Mouse (Mus musculus) left cerebral cortex, adult 11 months (tissue): Measurements from ENCODE around the gene Fbxo5.

Experiments
- DNase-seq: peaks from one replicate; pipeline ENCODE4 v3.0.0; 2022; ENCODE audit warnings: low spot score

Fbxo5 gene

GRCm38 (mm10) chr10:5805243-5805730, at the start of gene Fbxo5:
Gene Fbxo5 (minus strand): TSS chr10:5805600.
- peak; percentile 99 for DNase-seq

DNA sequence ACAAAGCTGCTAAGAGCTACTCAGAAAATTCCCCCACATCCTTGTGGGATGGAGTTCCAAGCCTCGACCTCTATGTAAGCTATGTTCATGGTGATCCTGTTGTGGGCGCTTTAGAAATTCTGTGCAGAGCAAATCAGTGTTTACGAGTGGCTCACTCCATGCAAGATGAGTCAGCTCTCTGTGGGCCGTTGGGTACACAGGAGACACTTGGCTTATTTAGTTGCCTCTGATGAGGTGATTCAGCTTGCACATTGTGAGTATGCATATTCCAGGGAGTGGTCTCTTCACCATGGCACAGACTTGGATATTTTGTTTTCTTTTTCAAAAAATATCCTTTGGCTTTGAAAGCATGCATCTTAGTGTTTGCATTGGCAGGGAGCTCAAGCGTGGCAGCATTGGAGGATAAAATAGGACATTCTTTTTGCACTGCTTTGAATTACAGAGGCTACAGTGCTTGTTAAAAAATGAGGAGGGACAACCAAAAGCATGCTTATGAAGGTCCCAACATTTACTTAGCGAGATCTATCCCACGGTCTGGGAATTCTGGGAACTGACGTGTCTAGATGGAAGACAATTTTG, 48.0 kb upstream of the Fbxo5 start:
- no peak for DNase-seq

GRCm38 (mm10) chr10:5846939-5847338, 41.5 kb upstream of the Fbxo5 start:
- DNase-seq = no peak

GRCm38 (mm10) chr10:5841369-5841768, 36.0 kb upstream of the Fbxo5 start:
- DNase-seq = no peak

- DNase-seq = no peak
Observed at GRCm38 (mm10) chr10:5826336-5827025, 21.1 kb upstream of the Fbxo5 start.

GRCm38 (mm10) chr10:5824779-5825178, 19.4 kb upstream of the Fbxo5 start:
- DNase-seq = peak; percentile 34

GRCm38 (mm10) chr10:5823740-5824491, 18.5 kb upstream of the Fbxo5 start, which contains the start of gene Mtrf1l:
Gene Mtrf1l (minus strand): TSS chr10:5823910.
- peak; percentile 92 for DNase-seq

DNA sequence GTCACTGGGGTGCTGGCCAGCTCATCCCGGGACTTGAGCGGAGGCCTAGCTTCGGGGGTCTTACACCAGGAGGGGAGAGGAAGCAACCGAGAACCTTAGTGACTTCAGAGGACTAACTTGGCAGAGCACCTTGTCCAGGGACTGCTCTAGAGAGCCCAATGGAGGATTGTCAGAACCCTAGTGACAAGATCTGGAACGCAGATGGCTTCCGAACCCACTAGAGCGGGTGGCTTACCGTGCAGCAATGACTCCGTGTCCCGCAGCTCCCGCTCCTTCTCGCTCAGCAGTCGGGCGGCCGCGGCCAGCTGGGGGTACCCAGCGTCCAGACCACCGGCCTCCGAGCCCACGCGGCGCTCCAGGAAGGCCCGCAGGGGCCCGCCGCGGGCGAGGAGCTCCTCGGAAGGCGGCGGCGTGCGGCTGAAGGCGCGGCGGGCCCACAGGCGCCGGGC, 17.9 kb upstream of the Fbxo5 start:
- peak; percentile 22 for DNase-seq

GRCm38 (mm10) chr10:5818772-5819171, 13.4 kb upstream of the Fbxo5 start:
- DNase-seq = no peak

GRCm38 (mm10) chr10:5815968-5816367, 10.6 kb upstream of the Fbxo5 start:
- no peak for DNase-seq

GRCm38 (mm10) chr10:5813724-5814123, 8.3 kb upstream of the Fbxo5 start:
- DNase-seq = no peak

- DNase-seq = no peak
Observed at GRCm38 (mm10) chr10:5807683-5808082, 2.3 kb upstream of the Fbxo5 start.

DNA sequence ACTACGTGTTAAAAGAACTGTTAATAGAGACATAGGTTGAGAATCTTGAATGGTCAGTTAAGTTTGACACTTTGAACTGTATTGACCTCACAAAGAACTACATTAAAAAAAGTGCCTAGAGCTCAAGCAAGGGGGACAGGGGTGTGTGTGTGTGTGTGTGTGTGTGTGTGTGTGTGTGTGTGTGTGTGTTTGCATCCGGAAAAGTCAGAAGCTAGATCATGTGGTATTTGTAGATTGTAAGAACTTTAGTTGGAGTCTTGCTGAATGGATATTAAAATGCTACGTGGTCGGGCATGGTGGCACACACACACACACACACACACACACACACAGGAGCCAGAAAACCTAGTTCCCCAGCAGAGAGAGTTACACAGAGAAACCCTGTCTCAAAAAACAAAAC, 1.6 kb upstream of the Fbxo5 start:
- DNase-seq = no peak

DNA sequence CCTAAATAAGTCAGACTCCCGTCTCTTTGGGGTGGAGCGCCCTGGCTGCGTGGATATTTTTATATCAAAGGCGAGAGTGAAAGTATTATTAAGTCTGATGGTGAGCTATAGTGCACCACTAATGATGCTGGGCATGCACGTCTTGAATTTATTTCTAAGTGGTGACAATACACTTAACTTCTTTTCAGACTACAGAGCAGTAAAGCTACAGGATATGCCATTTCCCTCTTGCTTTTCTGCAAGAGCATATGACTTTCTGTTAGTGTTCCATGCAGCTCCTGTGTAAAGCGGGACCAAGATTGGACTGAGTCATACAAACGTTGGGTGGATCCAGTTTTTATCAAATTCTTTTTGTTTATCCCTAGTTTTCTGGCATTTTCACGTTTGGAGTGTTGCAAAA, 1.0 kb upstream of the Fbxo5 start:
- no peak for DNase-seq

GRCm38 (mm10) chr10:5805731-5806307, 419 bp upstream of the Fbxo5 start:
- peak; percentile 91 for DNase-seq

- no peak for DNase-seq
Observed at GRCm38 (mm10) chr10:5804691-5805156, 676 bp downstream of the Fbxo5 start.

GRCm38 (mm10) chr10:5803739-5804138, 1.7 kb downstream of the Fbxo5 start:
- no peak for DNase-seq

DNA sequence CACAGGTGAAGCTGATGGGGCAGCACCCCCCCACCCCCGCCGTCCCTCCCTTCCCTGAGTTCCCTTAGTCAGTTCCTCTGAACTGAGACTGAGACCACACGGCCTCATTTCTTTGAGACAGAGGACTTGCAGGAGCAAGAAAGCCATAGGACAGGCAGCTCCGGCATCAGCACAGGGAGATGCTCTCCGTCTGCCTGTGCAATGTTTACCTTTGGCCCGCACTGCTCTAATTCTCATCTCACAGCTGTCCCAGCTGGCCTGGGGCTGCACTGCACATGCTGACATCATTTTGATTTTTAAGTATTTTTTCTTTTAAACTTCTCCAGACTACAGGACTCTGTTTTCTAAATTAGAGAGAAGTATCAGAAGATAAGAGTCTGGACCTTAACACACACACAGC, 2.5 kb downstream of the Fbxo5 start:
- no peak for DNase-seq

DNA sequence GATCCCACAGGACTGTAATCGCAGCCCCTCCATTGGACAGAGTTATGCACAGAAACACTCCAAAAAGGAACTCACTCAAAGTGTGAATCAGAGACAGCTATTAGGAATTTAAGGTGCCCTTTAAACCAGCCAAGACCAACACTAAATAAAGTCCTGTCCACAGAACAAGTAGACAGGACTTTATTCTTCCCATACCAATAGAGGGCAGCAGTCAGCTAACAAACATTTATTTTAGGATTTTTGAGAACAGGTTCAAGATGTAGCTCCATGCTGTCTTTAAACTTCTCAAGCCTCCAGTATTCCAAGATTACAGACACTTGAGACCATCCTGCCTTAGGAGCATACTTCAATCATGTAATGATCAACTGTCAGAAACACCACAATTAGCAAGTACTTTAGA, 4.9 kb downstream of the Fbxo5 start:
- DNase-seq = no peak

DNA sequence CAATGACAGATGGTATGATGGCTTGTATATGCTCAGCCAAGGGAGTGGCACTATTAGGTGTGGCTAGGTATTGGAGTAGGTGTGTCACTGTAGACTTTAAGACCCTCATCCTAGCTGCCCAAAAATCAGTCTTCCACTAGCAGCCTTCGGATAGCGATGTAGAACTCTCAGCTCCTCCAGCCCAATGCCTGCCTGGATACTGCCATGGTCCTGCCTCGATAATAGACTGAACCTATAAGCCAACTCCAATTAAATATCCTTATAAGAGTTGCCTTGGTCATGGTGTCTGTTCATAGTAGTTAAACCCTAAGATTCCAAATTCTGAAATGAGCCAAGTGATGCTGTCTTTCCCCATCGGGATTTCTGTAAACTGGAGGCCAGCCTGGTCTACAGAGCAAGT, 7.3 kb downstream of the Fbxo5 start:
- DNase-seq = no peak

DNA sequence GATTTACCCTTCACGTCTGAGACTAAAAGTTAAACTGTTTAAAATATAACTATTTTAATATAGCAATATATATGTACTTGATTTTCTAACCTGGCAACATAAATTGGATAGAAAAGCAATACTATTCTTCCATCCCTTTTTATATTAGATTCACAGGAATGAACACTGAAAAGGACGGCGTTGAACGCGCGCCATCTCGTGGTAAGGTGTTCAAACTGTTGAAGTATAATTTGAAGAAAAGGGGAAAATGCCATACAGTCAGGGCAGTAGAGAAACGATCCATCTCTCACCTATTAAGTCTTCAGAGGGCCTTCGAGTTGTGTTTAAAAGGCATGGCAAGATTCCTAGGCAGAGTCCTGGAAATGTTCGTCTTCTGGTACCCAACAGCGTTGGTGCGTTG, 14.7 kb downstream of the Fbxo5 start:
- DNase-seq = no peak

DNA sequence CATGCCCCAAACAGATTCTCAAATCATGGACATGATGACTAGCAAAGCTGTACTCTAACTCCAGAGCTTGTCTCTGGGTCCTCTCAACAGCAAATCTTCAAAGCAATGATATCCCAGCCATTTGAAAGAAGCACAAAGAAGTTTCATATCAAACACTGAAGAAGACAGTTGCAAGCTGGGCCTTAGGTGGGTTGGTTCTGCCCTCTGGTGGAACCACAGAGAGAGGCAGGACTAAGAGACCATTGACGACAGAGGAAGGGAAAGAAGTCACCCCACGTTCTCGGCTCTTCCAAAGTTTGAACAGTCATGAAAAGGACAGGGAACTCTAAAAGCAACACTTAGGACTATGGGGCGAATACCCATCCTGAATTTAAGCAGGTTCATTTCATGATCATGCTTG, 18.5 kb downstream of the Fbxo5 start:
- DNase-seq = no peak
